Mouse (Mus musculus) kidney, adult 11 months (tissue): ENCODE results near the gene Mreg.
"Not testable (repeated sequence)": the region's sequence is repeated elsewhere in the genome, so short reads cannot be mapped to it uniquely, and the experiment has no call there.

Source experiments
- DNase-seq: peaks from one replicate; pipeline ENCODE4 v3.0.0; 2022

The Mreg gene

DNA sequence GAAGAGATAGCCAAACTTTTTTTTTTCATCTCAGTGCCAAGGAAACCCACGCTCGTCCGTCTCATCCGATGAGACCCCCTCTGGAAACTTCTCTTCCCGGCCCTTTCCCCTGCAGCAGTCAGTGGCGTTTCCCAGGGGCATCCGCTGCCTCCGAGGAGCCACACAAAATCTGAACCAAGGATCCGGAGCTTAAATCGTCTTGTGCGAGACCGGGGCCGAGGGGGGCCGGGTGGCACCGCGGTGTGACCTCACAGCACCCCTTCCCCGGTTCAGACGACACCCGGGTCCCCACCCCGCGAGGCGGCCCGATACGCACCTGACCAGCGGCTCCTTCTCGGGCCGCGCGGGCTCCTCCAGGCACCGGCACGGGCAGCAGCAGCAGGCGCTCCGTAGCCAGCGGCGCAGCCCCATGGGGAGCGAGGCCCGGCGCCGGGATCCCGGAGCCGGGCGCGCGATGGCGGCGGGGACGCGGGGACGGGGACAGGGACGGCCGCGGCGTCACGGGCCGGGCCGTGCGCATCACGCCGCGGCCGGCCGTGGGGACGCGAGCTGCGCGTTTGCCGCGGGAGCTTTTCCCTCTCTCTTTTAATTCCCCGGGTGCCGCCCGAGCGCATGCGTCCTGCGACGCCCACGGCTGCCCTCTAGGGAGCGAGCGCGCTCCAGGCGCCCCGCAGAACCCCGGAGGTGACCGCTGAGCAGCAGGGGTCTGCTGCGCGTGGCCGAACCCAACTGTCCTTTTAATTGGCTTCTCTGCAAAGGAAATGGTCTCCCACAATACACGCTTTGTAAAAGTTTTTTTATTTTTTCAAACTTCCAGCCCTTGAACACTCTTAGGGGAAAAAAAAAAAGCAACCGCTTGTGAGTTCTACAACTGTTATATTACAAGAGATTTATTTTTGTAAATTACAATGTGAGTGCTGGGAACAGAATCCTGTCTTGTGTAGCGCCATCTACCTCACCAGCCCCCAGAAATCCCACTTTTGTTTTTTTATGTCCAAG is at the start of gene Mreg:
TSS of gene Mreg (minus strand) at position 607 of the 999 bp plus-strand sequence.
- peak; percentile 49 for DNase-seq

DNA sequence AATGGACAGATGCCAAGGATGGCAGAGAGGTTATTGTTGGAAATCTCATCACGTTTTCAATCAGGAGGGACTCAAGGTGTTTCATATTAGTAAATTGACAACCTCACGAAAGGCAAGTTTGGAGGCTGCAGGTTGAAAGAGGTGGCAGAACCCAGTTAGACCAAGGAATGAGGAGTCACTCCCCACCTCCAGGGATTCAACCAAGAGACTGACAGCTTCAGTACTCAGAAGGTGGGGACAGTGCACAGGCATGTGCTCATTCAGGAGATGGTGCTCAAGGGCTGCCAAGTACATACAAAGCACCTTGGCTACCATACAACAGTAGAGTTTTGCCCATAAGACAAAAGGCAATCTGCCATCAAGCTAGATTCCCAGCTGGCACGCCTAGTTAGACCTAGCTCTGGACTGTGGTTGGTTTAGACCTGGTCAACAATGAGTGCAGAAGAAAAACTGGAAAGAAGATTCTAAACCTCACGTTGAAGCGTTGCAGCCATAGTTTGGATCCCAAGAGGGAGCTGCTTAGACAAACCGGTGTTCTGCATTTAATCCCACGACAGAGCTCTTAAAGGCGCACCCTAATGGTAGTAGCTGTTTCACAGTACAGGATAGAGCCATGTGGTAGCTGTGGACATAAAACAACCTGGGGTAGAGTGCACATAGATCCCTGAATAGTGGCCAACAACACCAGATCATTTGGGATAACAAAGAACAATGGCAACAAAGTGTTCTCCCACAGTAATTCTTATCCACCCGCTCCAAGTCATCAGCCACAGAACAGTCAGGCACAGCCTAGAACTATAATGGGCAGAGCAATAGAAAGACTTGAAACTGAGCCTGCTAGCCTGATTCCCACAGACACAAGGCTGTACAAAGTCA is 44.5 kb upstream of the Mreg start:
- DNase-seq = no peak

- no peak for DNase-seq
Measured at GRCm38 (mm10) chr1:72255854-72256175, 43.7 kb upstream of the Mreg start.

DNA sequence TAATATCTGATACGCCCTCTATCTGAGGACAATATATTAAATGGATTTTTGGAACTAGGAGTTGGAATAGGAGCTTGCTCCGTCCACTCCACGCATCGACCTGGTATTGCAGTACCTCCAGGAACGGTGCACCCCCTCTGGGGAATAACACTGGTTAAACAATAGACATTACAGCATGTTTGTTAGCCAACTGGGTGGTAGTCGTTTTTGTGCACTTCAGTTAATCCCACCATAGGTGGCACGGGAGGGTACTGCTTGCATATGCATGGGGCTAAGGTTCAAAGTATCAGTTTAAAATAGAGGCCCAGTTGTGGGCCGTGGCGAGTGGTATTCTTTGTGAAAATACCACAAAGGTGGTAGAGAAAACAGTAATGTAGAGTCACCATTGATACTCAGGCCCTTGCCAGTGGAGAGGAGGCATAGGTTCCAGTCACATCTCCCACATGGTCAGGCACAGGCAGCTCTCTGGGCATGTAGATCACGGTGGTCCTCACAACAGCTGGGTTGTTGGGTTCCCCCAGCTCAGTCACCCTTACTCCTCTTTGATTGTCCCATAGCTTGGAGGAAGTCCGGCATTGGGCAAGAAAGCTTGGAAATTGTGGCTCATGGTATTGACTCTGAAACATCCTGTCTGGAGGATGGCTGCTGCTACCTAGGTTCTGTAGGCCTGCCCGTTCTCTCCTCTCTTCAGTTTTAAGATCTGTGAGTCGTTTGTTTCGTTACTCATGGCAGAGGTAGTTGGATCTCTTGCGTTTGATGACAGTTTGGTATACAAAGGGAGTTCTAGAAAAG is 43.2 kb upstream of the Mreg start:
- peak; percentile 70 for DNase-seq

- peak; percentile 83 for DNase-seq
Measured at GRCm38 (mm10) chr1:72254545-72255061, 42.5 kb upstream of the Mreg start.

DNA sequence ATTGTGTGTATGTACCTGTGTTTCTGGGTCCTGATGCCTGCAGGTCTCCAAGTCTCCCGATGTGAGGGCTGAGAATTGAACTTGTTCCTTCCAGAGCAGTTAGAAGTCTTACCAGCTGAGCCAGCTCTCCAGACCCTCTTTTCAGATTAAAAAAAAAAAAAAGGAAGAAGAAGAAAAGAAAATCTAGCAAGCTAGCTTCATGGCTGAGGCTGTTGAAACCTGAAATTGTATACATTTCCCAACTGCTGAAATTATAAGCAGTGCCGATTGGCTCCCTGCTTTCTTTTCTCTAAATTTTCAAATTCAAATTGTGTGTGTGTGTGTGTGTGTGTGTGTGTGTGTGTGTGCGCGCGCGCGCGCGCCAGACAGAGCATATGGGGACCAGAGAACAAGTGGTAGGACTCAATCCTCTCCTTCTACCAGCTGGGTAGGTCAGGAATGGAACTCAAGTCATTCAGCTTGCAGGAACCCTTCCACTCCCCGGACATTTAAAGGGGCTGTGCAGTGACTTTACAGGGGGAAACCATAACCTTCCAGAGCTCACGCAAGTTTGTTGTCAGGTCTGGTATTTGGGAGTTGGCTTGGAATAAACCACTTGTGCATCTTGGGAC is 41.9 kb upstream of the Mreg start:
- no peak for DNase-seq

- no peak for DNase-seq
Measured at GRCm38 (mm10) chr1:72251806-72252205, 39.7 kb upstream of the Mreg start.

DNA sequence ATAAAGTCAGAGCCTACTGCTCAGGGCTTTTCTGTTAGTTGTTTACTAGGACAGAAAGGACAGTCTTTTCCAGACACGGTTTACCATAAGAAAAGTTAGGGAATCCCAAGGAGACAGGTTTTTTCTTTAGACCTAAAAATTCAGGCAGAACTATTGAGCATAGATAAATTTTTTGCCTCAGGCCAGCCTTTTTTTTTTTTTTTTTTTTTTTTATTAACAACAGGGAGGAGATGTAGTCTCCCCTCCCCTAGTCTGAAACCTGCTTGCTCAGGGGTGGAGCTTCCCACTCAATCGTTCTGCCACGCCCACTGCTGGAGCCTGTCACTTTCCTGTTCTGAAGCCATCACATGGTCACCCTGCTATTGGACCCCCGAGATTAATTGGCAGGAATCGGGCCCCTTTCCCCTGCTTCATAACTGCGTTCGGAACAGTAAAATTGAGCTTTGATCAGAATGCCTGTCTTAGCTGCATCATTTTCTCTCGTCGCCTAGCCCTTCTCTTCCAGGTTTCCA is 36.2 kb upstream of the Mreg start:
- DNase-seq = not testable (repeated sequence)

- DNase-seq = no peak
Measured at GRCm38 (mm10) chr1:72244317-72245036, 32.4 kb upstream of the Mreg start.

- peak; percentile 94 for DNase-seq
Measured at GRCm38 (mm10) chr1:72243656-72244316, 31.7 kb upstream of the Mreg start.

GRCm38 (mm10) chr1:72242581-72243143 is 30.6 kb upstream of the Mreg start:
- DNase-seq = no peak

DNA sequence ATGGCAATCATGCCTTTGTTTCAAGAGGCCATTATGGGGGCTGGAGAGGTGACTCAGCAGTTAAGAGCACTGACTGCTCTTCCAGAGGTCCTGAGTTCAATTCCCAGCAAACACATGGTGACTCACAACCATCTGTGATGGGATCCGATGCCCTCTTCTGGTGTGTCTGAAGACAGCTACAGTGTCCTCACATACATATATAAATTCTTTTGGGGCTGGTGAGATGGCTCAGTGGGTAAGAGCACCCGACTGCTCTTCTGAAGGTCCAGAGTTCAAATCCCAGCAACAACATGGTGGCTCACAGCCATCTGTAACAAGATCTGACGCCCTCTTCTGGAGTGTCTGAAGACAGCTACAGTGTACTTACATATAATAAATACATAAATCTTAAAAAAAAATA is 27.0 kb upstream of the Mreg start:
- not testable (repeated sequence) for DNase-seq

DNA sequence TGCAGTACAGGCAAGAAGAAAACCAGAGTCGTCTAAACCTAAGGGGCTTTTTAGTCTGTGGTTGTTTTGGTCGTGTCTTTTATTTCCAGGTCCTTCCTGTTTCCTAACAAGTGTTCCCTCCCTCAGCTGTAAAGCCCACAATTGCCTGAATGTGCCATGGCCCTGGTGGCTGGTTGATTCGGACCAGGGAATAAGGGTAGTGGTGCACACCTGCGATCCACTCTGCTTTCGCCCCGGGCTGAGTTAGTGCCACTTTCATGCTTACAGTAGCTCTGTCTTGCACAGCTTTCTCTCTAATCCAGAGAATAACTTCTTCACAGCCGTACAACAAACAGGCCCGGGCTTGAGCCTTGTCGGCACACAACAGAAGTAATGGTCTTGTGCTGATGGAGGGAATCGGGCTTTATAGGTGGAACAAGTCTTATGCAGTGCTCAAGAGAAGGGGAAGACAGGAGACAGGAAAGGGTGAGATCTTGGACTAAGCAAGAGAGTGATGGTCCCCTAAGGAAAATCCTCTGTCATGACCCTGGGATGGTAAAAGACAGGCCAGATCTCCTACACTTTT is 26.0 kb upstream of the Mreg start:
- no peak for DNase-seq

- peak; percentile 63 for DNase-seq
Measured at GRCm38 (mm10) chr1:72237007-72237775, 25.1 kb upstream of the Mreg start.

GRCm38 (mm10) chr1:72236363-72237006 is 24.4 kb upstream of the Mreg start:
- DNase-seq = peak; percentile 64

- DNase-seq = not testable (repeated sequence)
Measured at GRCm38 (mm10) chr1:72232592-72232991, 20.5 kb upstream of the Mreg start.

DNA sequence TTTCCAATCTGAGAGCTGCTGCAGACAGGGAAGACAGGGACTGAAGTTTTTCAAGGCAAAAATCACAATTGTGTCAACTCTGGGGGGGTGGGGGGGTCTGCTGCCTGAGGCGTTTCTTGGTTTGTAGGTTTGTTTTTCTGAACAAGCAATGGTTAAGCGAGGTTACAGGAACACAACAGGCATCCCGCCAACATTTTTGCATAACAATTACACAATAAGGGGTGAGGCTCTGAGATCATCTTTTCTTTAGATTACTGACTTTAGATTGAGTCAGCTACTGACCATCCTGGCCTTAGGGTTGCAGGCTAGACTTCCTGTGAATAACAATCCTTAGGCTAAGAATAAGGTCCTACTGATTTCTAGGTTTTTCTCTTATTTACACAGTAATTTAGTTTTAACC is 16.9 kb upstream of the Mreg start:
- no peak for DNase-seq

GRCm38 (mm10) chr1:72227546-72227945 is 15.4 kb upstream of the Mreg start:
- DNase-seq = no peak
